Mouse (Mus musculus) kidney, adult 2 months (tissue): ENCODE results near the gene Susd6. TPM values are rescaled to one million over a fixed set of nuclear protein-coding genes. Genes with fewer than 3 reads are reported as not detected.
A peak's percentile ranks its signal among the peaks of the same experiment; 100 is the strongest.

Experiments
- DNase-seq: peaks from one replicate; pipeline ENCODE4 v3.0.0; 2021
- H3K27ac ChIP-seq: fragments of 200-500 bp; 2 replicates; pipeline ENCODE4 v1.5.1; 2012; ENCODE audit warnings: low read depth, low read length, control low read depth, inconsistent platforms; ENCODE audit not compliant: insufficient read depth
- H3K27me3 ChIP-seq: fragments of 200-500 bp; replicated peaks from 2 replicates; pipeline ENCODE4 v1.6.1; 2012; ENCODE audit warnings: mild to moderate bottlenecking, moderate library complexity, low read length, inconsistent platforms; ENCODE audit not compliant: control insufficient read depth, insufficient read depth
- H3K36me3 ChIP-seq: fragments of 200-500 bp; 2 replicates; pipeline ENCODE4 v1.6.1; 2012; ENCODE audit warnings: mild to moderate bottlenecking, moderate library complexity, low read length, inconsistent platforms; ENCODE audit not compliant: control insufficient read depth, insufficient read depth
- H3K4me1 ChIP-seq: fragments of 200-500 bp; 2 replicates; pipeline ENCODE4 v1.6.1; 2011; ENCODE audit warnings: low read length; ENCODE audit not compliant: control insufficient read depth, insufficient read depth
- H3K4me3 ChIP-seq: fragments of 200-500 bp; 2 replicates; pipeline ENCODE4 v1.5.1; 2011; ENCODE audit warnings: mild to moderate bottlenecking, low read depth, low read length, control low read depth; ENCODE audit not compliant: insufficient read depth
- CTCF ChIP-seq: fragments of 200-500 bp; conservative IDR thresholded peaks from 2 replicates; pipeline ENCODE4 v1.5.1; 2011; ENCODE audit warnings: low read depth, mild to moderate bottlenecking, control low read depth, low read length, moderate library complexity, mixed read lengths; ENCODE audit not compliant: insufficient read depth, insufficient read length
- POLR2A ChIP-seq: fragments of 200-500 bp; IDR thresholded peaks from one replicate; pipeline ENCODE4 v1.6.1; 2011; ENCODE audit warnings: low read depth, low read length, control low read depth
- WGBS: fragments of 180-500 bp; shearing (Covaris S2); methylation state at CpG from one replicate; pipeline ENCODE4 v1.1.7; 2018; 5-methylcytosine and 5-hydroxymethylcytosine counted together
- polyA plus RNA-seq: library from polyadenylated mRNA; depleted of rRNA; stranded (reverse); fragments of >200 nt; gene quantifications from 2 replicates; pipeline ENCODE4 v1.2.3, GENCODE M21; 2012

The Susd6 gene
- polyA plus RNA-seq, 1 experiment, result 65.5 TPM

GRCm38 (mm10) chr12:80877215-80878092 lies 87.1 kb downstream of the Susd6 start:
- Histone ChIP-seq H3K4me1 (no peaks in the 10 kb centered on the region), H3K36me3 (peaks cover 1% of the 10 kb centered on the region; the same call in 1 of the 2 replicates), H3K27ac (no peak overlapping the region), H3K27me3 (no peaks in the 10 kb centered on the region), H3K4me3 (no peak overlapping the region)
- peak; percentile 50 for DNase-seq
- 65% methylated on average over 7 of the region's 7 CpGs for WGBS
- TF ChIP-seq POLR2A (no peak), CTCF (no peak)

DNA sequence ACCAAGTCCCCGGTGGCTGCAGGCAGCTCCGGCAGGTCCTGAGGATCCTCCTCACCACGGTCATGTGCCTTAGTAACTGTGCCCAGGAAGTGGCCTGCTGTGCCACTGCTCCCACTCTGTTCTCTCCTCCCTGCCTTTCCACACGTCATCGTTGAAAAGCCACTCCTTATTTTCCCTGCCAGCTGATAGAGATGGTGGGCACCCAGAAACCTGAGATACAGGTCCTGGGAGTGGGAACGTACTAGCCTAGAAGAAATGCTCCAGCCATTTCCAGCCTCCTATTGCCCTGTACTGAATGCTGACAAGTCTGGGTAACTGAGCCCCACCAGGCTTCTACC lies 87.8 kb downstream of the Susd6 start:
- WGBS, result 59% methylated on average over 6 of the region's 6 CpGs

GRCm38 (mm10) chr12:80878653-80879052 lies 88.3 kb downstream of the Susd6 start:
- WGBS, result 65% methylated on average over 3 of the region's 3 CpGs
- no peak overlapping the region for H3K4me3 ChIP-seq
- H3K27me3 ChIP-seq, result no peaks in the 10 kb centered on the region
- DNase-seq, result peak; percentile 68
- TF ChIP-seq CTCF (no peak; the same call in 1 of the 2 replicates), POLR2A (no peak)
- no peaks in the 10 kb centered on the region for H3K4me1 ChIP-seq
- no peak overlapping the region for H3K27ac ChIP-seq
- peaks cover 1% of the 10 kb centered on the region; the same call in 1 of the 2 replicates for H3K36me3 ChIP-seq

More for the DNA sequence above, 87.8 kb downstream of the Susd6 start:
- H3K27ac ChIP-seq, result no peak overlapping the region
- H3K27me3 ChIP-seq, result no peaks in the 10 kb centered on the region
- H3K36me3 ChIP-seq, result peaks cover 1% of the 10 kb centered on the region; the same call in 1 of the 2 replicates
- H3K4me3 ChIP-seq, result no peak overlapping the region
- H3K4me1 ChIP-seq, result no peaks in the 10 kb centered on the region
- no peak for DNase-seq
- TF ChIP-seq CTCF (no peak), POLR2A (no peak)

- no peak for DNase-seq
- H3K36me3 ChIP-seq, result no peaks in the 10 kb centered on the region; the same call in 1 of the 2 replicates
- no peak for TF ChIP-seq CTCF
- no peak for TF ChIP-seq POLR2A
- H3K4me3 ChIP-seq, result no peak overlapping the region
- H3K4me1 ChIP-seq, result no peaks in the 10 kb centered on the region
- 47% methylated on average over 4 of the region's 4 CpGs for WGBS
- no peak overlapping the region for H3K27ac ChIP-seq
- H3K27me3 ChIP-seq, result no peaks in the 10 kb centered on the region
Measured at GRCm38 (mm10) chr12:80879267-80879666, 89.0 kb downstream of the Susd6 start.

DNA sequence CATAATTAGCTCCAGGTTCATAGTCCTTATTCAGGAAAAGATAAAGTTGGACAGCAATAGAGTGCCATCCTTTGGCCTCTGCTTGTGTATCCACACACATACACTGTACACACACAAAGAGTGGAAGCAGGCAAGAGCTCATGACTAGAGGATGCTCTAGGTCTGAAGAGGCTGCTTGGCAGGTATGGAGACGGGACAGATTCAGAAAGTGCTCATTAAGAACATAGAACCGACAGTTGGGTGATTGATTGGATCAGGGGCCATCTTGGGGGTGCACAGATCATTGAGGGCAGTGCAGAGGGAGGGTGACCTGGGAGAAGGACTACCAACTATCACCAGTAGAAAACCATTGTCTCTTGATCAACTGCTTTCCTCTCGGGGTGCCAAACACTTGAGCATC lies 90.8 kb downstream of the Susd6 start:
- TF ChIP-seq POLR2A, result no peak
- TF ChIP-seq CTCF, result no peak
- WGBS, result 93% methylated on average over 3 of the region's 3 CpGs
- no peak for DNase-seq

DNA sequence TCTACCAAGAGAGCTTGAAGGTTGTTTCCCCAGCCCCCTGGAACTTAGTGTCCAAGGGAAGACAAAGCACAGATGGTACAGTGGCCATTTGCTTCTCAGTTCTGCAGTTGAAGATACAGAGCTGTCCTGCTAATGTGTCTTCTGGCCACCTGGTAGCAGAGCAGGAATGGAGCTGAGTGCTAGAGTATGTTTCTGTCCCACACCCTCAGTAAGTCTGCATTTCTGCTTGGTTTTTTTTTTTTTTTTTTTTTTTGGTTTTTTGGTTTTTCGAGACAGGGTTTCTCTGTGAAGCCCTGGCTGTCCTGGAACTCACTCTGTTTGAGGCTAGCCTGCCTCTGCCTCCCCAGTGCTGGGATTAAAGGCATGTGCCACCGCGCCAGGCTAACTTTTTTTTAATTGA lies 93.0 kb downstream of the Susd6 start:
- no peak for DNase-seq
- Histone ChIP-seq H3K27ac (no peak overlapping the region), H3K4me3 (no peak overlapping the region), H3K27me3 (no peaks in the 10 kb centered on the region), H3K36me3 (no peaks in the 10 kb centered on the region), H3K4me1 (peaks cover 8% of the 10 kb centered on the region; the same call in 1 of the 2 replicates)
- TF ChIP-seq CTCF, result no peak
- 93% methylated on average over 3 of the region's 3 CpGs for WGBS

More for the DNA sequence above, 90.8 kb downstream of the Susd6 start:
- Histone ChIP-seq H3K27me3 (no peaks in the 10 kb centered on the region), H3K4me1 (no peaks in the 10 kb centered on the region), H3K27ac (no peak overlapping the region), H3K4me3 (no peak overlapping the region), H3K36me3 (no peaks in the 10 kb centered on the region; the same call in 1 of the 2 replicates)

DNA sequence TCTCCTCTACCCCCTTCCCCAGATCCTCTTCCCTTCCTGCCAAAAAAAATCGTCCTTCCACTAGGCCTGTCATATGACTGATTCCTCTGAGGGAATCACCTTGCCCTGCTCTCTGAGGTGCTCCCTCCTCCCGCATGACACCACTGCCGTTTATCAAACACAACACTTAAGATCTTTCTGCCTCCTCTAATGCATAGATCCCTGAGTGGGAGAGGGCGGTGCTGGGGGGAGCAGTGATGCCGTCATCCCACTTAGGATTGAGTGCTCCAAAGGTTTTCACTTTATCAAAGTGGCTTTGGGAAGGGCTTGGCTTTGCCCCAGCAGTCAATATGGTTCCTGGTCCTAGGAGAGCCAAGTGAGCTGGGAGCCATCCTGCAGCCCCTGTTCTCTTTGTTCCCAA lies 93.6 kb downstream of the Susd6 start:
- Histone ChIP-seq H3K27ac (no peak overlapping the region), H3K27me3 (no peaks in the 10 kb centered on the region), H3K4me1 (peaks cover 8% of the 10 kb centered on the region; the same call in 1 of the 2 replicates), H3K4me3 (no peak overlapping the region), H3K36me3 (no peaks in the 10 kb centered on the region)
- no peak for TF ChIP-seq POLR2A
- no peak for TF ChIP-seq CTCF
- DNase-seq, result no peak
- 52% methylated on average over 5 of the region's 5 CpGs for WGBS
